Mouse (Mus musculus): ENCODE measurements around the gene Gm21093.
"Not testable (repeated sequence)": the region's sequence is repeated elsewhere in the genome, so short reads cannot be mapped to it uniquely, and the experiment has no call there.

The Gm21093 gene

DNA sequence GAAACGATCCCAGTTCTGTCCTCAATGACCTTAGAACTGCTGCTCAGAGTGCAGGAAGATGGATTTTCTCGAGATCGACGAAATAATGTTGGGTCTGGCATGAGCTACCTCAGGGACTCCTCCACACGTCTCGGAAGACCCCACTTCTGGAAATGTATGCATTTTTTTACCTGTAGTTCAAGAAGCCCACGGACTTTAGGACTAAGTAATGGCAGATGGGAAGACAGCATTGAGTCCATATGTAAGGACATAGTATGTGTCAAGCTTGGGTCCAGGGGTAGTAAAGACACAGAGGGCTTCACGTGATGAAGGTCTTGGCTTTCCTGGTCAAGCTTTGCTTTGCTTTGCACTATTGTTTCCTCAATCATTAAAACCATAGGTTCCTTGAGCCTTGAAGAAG is at the start of gene Gm21093:
TSS of gene Gm21093 (minus strand) at position 101 of the 400 bp plus-strand sequence.
- not testable (repeated sequence) for DNase-seq

Data from kidney, postnatal 10 days (tissue).